Mouse (Mus musculus): Measurements from ENCODE around the gene Dolk. TPM values are rescaled to one million over a fixed set of nuclear protein-coding genes. Genes with fewer than 3 reads are reported as not detected.
A peak's percentile ranks its signal among the peaks of the same experiment; 100 is the strongest.

Gene Dolk
- polyA plus RNA-seq, 1 experiment = 21.8 TPM

- 59% methylated on average over 5 of the region's 5 CpGs for WGBS
- Histone ChIP-seq H3K4me1 (ENCODE audit: control insufficient read depth, insufficient read depth, low read length) (peaks cover 37% of the 10 kb centered on the region), H3K27me3 (ENCODE audit: control insufficient read depth, insufficient read depth, low read length) (no peaks in the 10 kb centered on the region), H3K4me3 (replicated peaks; ENCODE audit: insufficient read depth, low read depth, low read length) (no peak overlapping the region), H3K27ac (ENCODE audit: insufficient read depth, low read length) (no peak overlapping the region)
- no peak for DNase-seq
- no peak for TF ChIP-seq CTCF (IDR thresholded peaks at IDR 0.05; ENCODE audit: borderline replicate concordance, insufficient read depth, low read depth, low read length)
- no peak for TF ChIP-seq POLR2A (IDR thresholded peaks at IDR 0.05; ENCODE audit: borderline replicate concordance, insufficient read depth, low read length)
Observed at GRCm38 (mm10) chr2:30253809-30254208, 32.3 kb downstream of the Dolk start.

- WGBS = 16% methylated on average over 3 of the region's 3 CpGs
- H3K4me1 ChIP-seq (ENCODE audit: control insufficient read depth, insufficient read depth, low read length) = peaks cover 33% of the 10 kb centered on the region
- TF ChIP-seq CTCF (IDR thresholded peaks at IDR 0.05; ENCODE audit: borderline replicate concordance, insufficient read depth, low read depth, low read length) = no peak
- TF ChIP-seq POLR2A (IDR thresholded peaks at IDR 0.05; ENCODE audit: borderline replicate concordance, insufficient read depth, low read length) = no peak
- H3K27me3 ChIP-seq (ENCODE audit: control insufficient read depth, insufficient read depth, low read length) = no peaks in the 10 kb centered on the region
- peak overlapping the region; percentile 48 for H3K27ac ChIP-seq (ENCODE audit: insufficient read depth, low read length)
- no peak for DNase-seq
- H3K4me3 ChIP-seq (replicated peaks; ENCODE audit: insufficient read depth, low read depth, low read length) = no peak overlapping the region
Observed at GRCm38 (mm10) chr2:30252521-30252920, 33.6 kb downstream of the Dolk start.

GRCm38 (mm10) chr2:30251417-30252104 lies 34.6 kb downstream of the Dolk start:
- TF ChIP-seq CTCF (IDR thresholded peaks at IDR 0.05; ENCODE audit: borderline replicate concordance, insufficient read depth, low read depth, low read length) (no peak), POLR2A (IDR thresholded peaks at IDR 0.05; ENCODE audit: borderline replicate concordance, insufficient read depth, low read length) (no peak)
- Histone ChIP-seq H3K4me3 (replicated peaks; ENCODE audit: insufficient read depth, low read depth, low read length) (no peak overlapping the region), H3K27ac (ENCODE audit: insufficient read depth, low read length) (no peak overlapping the region), H3K27me3 (ENCODE audit: control insufficient read depth, insufficient read depth, low read length) (no peaks in the 10 kb centered on the region), H3K4me1 (ENCODE audit: control insufficient read depth, insufficient read depth, low read length) (peaks cover 36% of the 10 kb centered on the region)
- WGBS = 60% methylated on average over 5 of the region's 5 CpGs
- DNase-seq = no peak

DNA sequence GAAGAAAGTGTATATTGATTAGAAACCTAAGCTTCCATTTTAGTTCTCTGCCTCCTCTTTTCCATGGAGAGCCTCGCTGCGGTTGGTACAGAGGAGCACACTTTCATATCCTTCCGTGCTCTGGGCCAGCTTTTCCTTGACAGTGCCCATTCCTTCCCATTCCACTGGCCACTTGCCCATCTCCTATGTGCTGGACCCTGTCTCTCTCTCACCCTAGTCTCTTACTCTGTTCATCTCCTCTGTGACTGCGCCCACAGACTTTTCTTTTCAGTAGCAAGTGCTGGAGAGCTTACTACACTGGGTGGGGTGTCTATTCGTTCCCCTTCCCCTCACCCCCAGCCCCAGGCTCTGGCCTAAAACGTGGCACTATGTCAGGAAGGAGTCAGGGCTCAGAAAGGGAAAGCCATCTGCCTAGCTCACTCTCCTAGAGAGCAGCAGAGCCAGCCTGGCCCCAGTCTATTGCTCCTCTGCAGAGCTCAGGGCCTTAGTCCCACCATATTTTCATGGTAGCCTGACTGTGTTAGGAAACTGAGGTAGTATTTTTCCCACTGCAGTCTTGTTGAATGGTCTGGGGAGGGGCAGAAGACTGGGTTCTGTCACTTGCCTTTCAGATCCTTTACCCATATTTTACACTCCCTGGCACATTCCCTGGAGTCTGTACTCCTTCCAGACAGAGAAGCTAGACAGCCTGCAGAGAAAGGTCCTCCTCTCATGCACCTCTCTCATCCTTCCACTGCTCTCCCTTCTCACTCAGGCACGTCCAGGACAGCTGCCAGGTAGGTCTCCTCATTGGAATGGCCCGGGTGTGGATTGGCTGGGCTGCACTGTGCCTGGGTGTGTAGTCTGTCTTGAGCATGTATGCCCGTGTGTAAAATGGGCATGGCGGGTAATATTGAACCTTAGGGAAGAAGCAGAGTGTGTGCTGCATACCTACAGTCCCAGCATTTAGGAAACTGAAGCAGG lies 35.7 kb downstream of the Dolk start:
- H3K27me3 ChIP-seq (ENCODE audit: control insufficient read depth, insufficient read depth, low read length) = no peaks in the 10 kb centered on the region
- peak overlapping the region; percentile 50; the same call in 1 of the 2 replicates for H3K27ac ChIP-seq (ENCODE audit: insufficient read depth, low read length)
- no peak overlapping the region for H3K4me3 ChIP-seq (replicated peaks; ENCODE audit: insufficient read depth, low read depth, low read length)

GRCm38 (mm10) chr2:30249182-30249581 lies 37.0 kb downstream of the Dolk start:
- H3K4me3 ChIP-seq (replicated peaks; ENCODE audit: insufficient read depth, low read depth, low read length) = no peak overlapping the region
- H3K4me1 ChIP-seq (ENCODE audit: control insufficient read depth, insufficient read depth, low read length) = peaks cover 43% of the 10 kb centered on the region
- WGBS = 51% methylated on average over 3 of the region's 3 CpGs
- no peak overlapping the region for H3K27ac ChIP-seq (ENCODE audit: insufficient read depth, low read length)
- no peak for TF ChIP-seq CTCF (IDR thresholded peaks at IDR 0.05; ENCODE audit: borderline replicate concordance, insufficient read depth, low read depth, low read length)
- TF ChIP-seq POLR2A (IDR thresholded peaks at IDR 0.05; ENCODE audit: borderline replicate concordance, insufficient read depth, low read length) = no peak
- H3K27me3 ChIP-seq (ENCODE audit: control insufficient read depth, insufficient read depth, low read length) = no peaks in the 10 kb centered on the region
- no peak for DNase-seq

More for the DNA sequence above, 35.7 kb downstream of the Dolk start:
- H3K4me1 ChIP-seq (ENCODE audit: control insufficient read depth, insufficient read depth, low read length) = peaks cover 36% of the 10 kb centered on the region
- WGBS = 26% methylated on average over 10 of the region's 10 CpGs
- no peak for TF ChIP-seq CTCF (IDR thresholded peaks at IDR 0.05; ENCODE audit: borderline replicate concordance, insufficient read depth, low read depth, low read length)
- TF ChIP-seq POLR2A (IDR thresholded peaks at IDR 0.05; ENCODE audit: borderline replicate concordance, insufficient read depth, low read length) = no peak
- peak in 1 of 2 experiments; percentile 34 for DNase-seq

GRCm38 (mm10) chr2:30247681-30248080 lies 38.5 kb downstream of the Dolk start:
- TF ChIP-seq CTCF (IDR thresholded peaks at IDR 0.05; ENCODE audit: borderline replicate concordance, insufficient read depth, low read depth, low read length) = no peak
- TF ChIP-seq POLR2A (IDR thresholded peaks at IDR 0.05; ENCODE audit: borderline replicate concordance, insufficient read depth, low read length) = no peak
- no peak overlapping the region for H3K27ac ChIP-seq (ENCODE audit: insufficient read depth, low read length)
- H3K4me1 ChIP-seq (ENCODE audit: control insufficient read depth, insufficient read depth, low read length) = peaks cover 49% of the 10 kb centered on the region
- peak in 1 of 2 experiments; percentile 31 for DNase-seq
- 33% methylated on average over 4 of the region's 4 CpGs for WGBS
- no peak overlapping the region for H3K4me3 ChIP-seq (replicated peaks; ENCODE audit: insufficient read depth, low read depth, low read length)
- H3K27me3 ChIP-seq (ENCODE audit: control insufficient read depth, insufficient read depth, low read length) = no peaks in the 10 kb centered on the region

DNA sequence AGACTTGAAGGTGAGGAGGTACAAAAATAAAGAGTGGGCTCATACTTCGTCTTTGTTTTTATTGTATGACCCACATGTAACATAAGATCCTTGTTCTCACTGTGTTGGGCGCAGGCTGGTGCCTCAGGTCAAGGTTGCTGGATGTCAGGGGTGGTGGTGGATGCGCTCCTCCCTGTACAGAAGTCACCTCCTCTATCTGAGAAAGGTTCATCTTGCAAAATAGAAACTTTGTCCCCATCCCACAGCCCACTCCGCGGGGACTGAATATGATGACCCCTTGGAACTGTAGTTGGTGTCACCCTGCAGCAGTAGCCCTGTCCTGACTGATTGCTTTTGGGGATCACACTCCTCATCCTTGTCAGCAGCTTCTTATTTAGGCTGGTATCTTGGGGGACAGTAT lies 39.1 kb downstream of the Dolk start:
- Histone ChIP-seq H3K4me1 (ENCODE audit: control insufficient read depth, insufficient read depth, low read length) (peaks cover 47% of the 10 kb centered on the region), H3K4me3 (replicated peaks; ENCODE audit: insufficient read depth, low read depth, low read length) (no peak overlapping the region), H3K27me3 (ENCODE audit: control insufficient read depth, insufficient read depth, low read length) (no peaks in the 10 kb centered on the region), H3K27ac (ENCODE audit: insufficient read depth, low read length) (no peak overlapping the region)
- DNase-seq = no peak
- WGBS = 93% methylated on average over 5 of the region's 5 CpGs
- no peak for TF ChIP-seq CTCF (IDR thresholded peaks at IDR 0.05; ENCODE audit: borderline replicate concordance, insufficient read depth, low read depth, low read length)
- no peak for TF ChIP-seq POLR2A (IDR thresholded peaks at IDR 0.05; ENCODE audit: borderline replicate concordance, insufficient read depth, low read length)
